Mouse (Mus musculus) left cerebral cortex, adult 8-10 months (tissue): ENCODE data around the gene Tmco3. TPM values are rescaled to one million over a fixed set of nuclear protein-coding genes. Genes with fewer than 3 reads are reported as not detected.
"Not testable (repeated sequence)": the region's sequence is repeated elsewhere in the genome, so short reads cannot be mapped to it uniquely, and the experiment has no call there.

Experiments used
- DNase-seq, 2 experiments: peaks; one replicate each; pipeline ENCODE4 v3.0.0; 2022; ENCODE audit warnings: low spot score in 2 of 2
- total RNA-seq, 4 experiments: library from RNA; stranded (reverse); gene quantifications; 2 replicates each; pipeline ENCODE4 v1.2.4; 2022

The Tmco3 gene
- total RNA-seq, 4 experiments from 2014 or later, result 39.5 to 52.8 (median 50.3) TPM

DNA sequence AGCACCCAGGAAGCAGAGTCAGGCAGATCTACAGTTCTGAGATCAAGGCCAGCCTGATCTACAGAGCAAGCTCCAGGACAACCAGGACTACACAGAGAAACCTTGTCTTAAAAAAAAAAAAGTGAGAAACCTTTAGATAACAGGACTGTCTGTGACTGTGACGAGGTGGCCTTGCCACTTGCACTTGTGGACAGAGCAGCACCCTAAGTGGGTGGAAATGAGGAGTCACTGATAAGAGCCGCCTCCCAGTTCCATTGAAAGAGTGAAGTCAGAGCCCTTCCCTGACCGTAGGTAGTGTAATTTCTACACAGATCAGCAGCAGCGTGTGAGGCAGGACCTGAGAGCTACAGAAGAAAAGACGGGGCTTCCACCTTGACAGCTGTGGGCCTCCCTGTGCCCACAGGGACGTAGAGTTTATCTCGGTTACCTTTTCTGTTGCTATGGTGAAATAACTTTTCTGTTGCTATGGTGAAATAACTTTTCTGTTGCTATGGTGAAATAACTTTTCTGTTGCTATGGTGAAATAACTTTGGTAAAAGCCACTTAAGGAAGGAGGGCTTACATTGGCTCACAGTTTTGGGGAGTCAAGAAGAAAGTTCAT lies 18.4 kb downstream of the Tmco3 start:
- no peak for DNase-seq

DNA sequence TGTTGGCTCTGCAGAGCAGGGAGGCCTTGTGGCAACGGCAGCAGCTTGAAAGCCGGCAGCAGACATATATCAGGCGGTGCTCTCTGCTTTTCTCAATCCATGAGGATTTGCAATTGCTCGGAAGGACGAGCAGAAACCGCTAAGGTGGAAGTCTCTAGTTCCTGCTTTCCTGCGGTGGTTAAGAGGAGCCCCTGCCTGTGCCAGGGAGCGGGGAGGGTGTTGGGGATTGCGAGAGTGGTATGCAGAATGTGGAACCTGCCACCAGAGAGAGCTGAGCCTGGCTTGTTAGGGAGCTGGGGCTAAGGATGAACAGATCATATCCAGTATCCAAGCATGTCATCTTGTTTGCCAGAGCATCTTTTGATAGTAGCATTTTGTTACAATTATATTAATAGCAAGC lies 18.9 kb downstream of the Tmco3 start:
- DNase-seq, result no peak

DNA sequence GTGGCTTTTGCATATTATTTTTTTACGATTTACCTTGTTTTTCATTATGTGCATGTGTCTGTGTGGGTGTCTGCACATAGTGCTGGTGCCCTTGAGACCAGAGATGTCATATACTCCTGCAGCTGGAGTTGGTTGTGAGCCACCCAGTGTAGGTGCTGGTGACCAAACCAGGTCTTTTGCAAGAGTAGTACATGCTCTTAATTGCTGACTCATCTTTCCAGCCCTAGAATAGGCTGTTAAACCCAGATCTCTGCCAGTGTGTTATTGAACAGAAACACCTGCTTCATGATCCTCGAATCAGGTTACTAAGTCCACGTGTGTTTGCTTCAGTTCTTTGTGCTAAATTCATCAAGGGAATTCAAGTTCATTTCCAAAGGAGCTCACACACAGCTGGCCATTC lies 26.9 kb downstream of the Tmco3 start:
- no peak for DNase-seq

DNA sequence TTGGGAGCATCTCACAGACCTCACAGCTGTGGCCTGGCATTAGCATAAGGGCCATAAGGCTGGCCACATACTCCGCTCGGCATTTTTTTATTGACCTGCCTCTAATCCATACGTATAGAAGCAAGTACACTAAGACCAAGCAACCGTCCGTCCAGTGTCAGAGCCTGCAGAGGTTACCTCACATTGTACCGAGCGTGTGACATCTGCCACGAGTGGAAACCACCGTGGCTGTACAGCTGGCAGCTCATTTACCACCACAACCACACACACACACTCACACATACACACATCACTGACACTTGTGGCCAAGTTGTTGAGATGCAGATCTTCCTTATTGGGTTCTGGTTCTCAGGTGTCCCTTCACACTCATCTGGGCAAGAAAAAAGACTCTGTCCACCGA lies 28.7 kb downstream of the Tmco3 start:
- DNase-seq, result no peak

DNA sequence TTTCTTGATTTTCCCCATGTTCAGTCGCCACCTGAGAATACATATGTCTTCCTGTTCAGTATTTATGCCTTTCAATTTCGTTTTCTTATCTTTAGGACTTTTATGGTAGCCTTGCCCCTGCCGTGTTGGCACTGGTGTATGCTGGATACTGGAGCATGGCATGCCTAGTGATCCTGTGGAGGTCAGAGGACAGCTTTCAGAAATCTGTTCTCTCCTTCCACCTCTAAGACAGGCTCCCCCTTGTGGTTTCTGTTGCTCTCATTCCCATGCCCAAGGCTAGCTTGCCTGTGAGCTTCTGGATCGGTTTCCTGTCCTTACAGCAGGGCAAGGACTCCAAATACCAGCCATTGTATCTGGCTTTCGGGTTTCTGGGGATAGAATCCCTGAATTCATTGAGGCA lies 38.6 kb downstream of the Tmco3 start:
- no peak for DNase-seq

DNA sequence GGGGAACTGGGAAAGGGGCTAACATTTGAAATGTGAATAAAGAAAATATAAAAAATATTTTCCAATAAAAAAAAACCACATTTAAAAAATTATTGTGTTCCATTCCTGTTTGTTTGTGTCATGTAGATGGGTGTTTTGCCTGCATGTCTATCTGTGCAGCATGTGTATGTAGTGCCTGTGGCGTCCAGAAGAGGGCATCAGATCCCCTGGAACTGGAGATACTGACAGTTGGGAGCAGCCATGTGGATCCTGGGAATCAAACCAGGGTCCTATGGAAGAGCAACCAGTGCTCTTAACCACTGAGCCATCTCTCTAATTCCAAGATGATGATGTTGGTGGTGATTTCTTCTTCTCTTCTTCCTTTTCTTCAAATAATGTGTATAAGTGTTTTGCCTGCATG lies 46.7 kb downstream of the Tmco3 start:
- no peak for DNase-seq

DNA sequence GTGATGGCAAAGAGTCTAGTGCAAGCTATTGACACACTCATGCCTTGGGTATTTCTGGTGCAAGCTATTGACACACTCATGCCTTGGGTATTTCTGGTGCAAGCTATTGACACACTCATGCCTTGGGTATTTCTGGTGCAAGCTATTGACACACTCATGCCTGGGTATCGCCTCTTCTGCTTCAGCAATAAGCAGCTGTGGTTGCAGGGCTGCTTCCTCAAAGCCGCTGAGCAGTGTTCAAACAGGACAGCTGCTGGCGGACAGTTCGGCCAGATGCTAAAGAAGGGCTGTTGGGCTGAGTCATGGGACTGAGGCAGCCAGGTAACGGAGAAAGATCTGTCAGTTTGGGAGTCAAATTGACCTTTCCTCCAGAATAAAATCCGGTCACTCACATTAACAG lies 49.3 kb downstream of the Tmco3 start:
- DNase-seq, result not testable (repeated sequence)

DNA sequence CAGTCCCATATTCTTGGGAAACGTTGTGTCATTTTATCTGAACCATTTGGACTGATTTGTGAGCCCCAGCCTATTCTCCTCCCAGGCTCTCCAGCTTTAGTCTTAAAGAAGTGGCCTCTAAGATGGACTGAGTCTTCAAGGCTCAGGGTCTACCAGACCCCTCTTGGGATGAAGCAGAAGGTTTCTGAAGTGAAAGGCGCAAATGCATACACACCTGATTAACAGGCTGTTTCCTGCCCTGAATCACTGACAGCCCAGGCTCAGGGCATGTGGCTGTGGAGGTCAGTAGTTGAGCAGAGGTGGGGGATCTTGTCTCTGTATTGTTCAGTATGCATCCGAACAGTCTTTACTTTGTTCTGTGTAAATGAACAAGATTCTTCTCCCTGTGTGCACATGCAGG lies 49.7 kb downstream of the Tmco3 start:
- DNase-seq, result no peak

DNA sequence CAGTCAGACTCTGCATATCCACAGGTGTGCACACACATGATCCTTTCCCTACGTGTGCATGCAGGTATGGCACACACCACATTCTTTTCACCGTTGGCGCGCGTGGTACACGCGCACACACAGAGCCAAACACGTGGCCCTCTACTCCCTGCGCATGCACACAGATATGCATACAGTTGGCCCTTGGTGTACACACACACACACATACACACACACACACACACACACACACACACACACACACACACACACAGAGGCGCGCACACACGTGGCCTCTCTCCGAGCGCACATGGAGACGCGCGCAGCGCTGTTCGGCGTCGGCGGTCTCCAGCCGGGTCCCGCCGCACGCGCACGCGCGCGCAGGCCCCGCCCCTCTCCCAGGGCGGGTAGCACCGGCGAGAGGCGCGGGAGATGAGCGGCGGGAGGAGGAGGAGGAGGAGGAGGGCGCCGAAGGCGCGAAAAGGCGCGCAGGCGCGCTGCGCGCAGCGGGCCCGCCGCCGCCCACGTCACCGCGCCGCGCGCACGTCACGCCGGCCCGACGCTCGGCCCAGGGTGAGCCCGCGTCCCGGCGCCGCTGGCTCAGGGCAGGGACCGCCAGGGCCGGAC lies 50.4 kb downstream of the Tmco3 start, which contains the start of gene Tfdp1:
TSS of gene Tfdp1 (plus strand) at position 497 of the 606 bp plus-strand sequence.
- peak; percentile 50 to 87 for DNase-seq

DNA sequence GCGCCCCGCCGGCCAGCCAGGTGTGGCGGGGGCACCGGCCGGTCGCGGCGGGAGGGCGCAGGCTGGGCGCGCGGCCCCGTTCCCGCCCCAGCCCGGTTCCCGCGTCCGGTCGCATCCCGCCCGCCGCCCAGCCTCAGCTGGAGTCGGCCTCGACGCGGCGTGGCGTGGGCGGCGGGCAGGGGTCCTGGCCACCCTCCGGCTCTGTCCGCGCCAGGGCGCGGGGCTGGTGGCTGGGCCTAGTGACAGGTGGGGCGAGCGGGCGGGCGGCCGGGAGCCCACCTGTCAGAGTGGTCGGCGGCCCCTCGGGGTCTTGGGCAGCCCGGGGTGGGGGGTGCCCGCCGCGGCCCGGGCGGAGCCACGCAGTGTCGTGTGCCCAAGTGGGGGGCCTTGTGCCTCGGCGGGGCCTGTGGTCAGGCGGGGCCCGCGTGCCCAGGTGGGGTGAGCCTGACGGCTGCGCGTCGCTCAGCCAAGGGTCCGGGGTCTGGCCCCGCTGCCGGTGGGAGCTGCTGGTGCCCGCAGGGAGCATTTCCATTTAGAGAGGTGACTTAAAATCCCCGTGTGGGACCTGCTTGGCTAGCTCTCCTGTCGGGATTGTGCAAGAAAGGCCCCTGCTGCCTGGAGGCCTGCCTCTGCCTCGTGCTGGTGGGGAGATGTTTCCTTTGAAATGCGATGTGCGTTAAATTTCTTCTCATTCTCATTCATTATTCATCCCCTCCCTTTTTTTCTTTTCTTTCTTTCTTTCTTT lies 51.1 kb downstream of the Tmco3 start:
- no peak for DNase-seq

DNA sequence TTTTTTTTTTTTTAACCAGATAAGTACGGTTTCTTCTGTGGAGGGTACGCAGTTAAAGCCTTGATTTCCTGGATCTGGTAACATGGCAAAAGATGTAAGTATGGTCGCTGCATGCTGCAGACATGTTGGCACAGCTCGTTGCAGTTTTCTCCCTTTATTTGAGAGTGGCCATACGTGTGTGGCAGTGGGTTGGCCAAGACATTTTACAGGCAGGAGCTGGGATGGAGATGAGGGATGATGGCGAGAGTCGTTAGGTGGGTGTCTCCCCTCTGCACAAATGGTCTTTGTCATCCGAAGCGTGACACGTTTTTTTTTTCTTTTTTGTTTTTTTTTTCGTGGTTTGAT lies 51.6 kb downstream of the Tmco3 start:
- DNase-seq, result no peak

DNA sequence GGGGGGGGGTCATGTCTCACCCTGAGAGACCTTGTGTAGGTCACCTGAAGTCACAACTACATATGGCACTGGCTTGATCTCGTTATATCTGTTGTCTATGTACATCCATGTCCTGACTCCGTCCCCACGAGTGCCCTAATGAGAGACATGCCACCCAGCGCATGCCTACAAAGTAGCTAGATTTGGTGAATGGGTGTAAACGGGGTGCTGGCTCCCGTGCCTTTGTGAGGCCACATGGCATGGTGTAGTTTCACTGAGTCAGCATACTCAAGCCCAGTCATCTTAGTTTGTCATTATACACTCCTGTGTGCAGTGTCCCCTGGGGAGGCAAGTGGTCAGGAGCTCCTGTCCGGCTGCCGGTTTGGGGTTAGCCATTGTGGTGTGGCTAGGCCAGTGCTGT lies 52.7 kb downstream of the Tmco3 start:
- DNase-seq, result no peak

DNA sequence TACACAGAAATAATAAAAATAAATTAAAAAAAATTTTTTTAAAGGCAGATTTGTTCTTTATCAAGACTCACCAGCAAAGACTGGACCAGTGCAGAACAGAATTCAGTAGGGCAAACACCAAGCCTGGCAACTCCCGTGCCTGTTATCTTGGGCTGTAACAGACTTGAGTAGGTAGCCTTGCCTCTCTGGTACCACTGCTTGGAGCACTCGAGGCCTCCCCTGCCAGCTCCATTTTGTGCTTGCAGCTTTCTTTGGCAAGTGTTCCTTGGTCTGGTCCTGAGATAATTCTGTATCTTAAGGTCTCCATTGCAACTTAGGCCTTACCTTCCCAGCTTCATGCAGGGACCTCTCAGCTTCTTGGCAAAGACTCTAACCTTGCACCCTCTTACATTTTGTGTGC lies 54.4 kb downstream of the Tmco3 start:
- DNase-seq, result no peak

DNA sequence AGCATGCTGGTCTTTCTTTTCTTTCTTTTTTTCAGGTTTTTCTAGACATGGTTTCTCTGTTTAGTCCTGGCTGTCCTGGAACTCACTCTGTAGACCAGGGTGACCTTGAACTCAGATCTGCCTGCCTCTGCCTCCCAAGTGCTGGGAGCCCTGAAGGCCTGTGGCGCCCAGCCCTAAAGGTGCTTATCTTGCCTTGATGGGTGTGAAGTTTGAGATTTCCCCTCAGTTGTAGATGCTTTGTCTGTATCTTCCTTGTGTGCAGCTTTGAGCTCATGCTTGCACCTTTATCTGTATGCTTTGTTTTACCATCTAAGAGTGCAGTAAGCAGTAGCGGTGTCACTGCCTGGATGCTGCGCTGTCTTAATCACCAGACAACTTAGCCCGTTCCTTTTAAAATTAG lies 55.1 kb downstream of the Tmco3 start:
- DNase-seq, result no peak

DNA sequence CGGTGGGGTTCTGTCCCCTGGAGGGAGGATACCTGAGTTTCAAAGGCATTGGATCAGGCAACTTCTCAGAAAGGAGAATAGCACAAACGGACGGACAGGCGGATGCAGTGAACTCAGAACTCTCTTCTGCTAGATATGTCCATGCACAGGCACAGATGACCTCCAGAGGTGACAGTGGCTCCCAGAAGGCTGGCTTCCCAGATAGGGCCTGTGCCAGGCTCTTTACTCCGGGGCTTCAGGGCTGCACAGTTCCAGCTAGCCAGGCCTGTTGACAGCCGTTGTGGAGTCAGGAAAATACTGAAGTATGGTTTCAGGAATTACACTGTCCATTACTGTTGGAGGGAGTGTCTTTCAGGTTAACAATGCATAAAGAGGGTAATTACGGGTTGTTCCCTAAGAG lies 62.1 kb downstream of the Tmco3 start:
- no peak for DNase-seq

DNA sequence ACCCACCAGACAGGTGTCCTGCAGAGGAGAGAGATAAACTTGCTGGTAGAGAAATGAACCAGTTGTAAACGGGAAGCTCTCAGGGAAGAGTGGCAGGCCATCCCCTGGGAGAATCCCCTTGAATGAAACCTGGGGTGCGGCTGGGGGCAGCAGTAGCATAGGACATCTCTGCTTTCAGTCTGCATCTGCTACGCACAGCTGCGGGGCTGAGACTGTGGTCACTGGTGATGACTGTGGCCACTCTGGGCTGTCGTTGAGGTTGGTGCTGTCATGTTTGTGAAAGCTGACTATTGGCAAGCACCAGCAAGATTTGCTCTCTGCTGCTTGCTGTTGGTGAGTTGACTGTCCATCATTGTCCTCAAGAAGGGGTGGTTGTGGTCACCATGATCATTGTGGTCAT lies 63.6 kb downstream of the Tmco3 start:
- DNase-seq, result no peak

DNA sequence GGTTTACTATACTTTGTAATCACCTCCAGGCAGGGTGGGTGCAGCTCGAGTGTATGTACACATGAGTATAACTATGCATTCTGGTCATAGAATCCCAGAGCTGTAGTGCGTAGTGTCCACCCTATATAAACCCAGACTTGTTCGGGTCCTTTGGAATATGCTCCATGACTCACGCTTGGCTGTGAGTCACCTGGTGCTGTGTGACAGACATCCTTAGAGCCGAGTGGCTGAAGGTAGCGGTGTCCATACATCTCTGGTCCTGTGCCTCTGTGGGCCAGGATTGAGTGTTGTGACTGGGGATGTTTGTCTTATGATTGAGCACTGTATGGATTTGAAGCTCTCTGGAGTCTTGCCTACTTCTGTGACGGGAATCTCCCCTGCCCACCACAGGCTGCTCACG lies 64.6 kb downstream of the Tmco3 start:
- DNase-seq, result no peak

DNA sequence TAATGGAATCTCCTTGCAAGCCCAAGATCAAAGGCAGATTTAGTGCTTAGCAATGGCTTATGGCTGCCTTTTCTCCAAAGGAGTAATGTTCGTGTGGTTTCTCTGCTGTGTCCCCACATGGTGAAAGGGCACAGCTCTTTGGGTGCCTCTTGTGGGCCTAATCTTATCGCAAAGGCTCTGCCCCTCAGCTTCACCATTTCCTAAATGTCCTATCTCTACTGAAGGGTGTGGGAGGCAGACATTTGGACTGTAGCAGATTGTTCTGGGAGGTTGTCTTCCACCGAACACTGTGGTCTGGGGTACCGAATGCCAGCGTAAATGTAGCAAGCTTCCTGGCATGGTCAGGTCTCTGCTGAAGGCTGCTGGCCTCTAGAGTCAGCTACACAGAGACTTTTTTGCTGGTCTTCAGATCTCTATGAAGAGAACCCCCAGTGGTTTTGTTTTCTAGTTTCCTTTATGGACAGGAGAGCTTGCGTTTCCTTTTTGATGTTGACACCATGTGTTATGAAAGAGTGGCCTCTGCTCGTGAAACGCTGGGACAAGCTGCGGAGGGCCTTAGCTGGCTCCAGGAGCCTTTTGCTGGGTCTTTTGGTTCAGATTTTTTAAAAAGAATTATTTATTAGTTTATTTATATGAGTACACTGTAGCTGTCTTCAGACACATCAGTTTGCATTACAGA lies 65.3 kb downstream of the Tmco3 start:
- DNase-seq, result no peak

DNA sequence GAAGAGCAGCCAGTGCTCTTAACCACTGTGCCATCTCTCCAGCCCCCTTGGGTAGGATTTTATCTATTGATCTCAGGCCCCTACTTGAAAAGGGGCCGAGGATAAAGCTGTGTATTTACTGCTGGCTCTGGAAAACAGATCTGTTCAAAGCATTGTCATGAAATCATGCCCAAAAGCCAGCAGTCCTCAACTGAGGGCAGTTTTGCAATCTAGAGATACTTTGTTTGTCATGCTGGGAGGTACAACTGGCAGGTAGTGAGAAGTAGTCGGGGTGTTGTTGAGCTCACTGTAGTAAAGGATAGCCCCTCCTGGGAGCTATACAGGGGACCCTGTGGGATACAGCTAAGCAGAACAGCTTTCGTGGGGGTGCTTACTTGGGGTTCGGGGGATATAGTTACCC lies 65.9 kb downstream of the Tmco3 start:
- DNase-seq, result no peak

DNA sequence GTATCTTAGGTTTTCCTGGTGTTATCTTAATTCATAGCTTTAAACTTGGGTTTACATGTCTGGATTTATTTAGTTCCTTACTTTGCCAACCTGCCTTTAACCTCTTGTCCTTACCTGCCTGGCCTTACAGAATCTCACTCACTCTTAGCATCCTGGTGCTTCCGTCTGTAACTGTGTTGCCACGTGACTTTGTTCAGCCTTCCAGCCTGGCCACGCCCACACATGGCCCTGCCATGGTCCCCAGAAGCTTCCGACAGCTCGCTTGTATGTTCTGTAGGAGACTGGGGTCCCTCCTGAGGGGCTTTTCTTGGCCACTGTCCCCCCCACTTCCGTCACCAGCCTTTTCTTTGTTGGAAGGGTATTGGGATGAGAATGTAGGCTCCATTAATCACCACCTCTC lies 68.2 kb downstream of the Tmco3 start:
- DNase-seq, result no peak

DNA sequence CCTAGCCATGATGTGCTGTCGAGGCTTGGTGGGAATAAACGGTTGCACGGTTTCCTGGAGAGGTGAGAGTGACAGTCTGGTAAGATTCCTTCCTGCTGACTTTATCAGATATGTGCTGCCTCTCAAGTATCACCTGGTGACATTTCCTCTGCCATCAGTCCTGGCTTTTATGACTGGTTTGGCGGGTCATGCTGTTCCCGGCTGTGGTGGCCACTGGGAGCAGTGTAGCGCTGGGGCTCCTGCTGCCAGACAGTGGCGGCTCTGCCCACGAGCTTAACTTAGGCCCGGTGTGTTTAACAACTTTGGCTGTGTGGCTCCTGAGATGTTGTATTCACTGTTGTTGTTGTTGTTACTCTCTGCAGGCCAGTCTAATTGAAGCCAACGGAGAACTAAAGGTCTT lies 68.7 kb downstream of the Tmco3 start:
- DNase-seq, result no peak

DNA sequence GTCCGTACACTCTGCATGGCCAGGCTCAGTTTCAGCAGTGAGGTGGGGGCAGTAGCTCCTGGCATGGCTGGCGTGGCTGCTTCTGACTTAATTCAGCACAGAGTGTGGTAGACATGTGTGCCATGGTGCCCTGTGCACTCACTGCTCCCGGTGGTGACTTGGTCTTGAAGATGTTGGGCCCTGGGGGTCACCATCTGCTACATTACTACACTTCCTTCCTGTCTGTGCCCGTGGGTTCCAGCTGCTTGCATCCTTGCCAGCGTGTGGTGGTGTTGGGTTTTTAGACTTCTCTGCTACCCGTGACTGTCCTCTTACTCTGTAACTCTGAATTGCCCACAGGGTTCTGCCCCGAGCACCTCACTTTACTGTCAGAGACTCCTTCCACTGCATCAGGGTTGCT lies 72.2 kb downstream of the Tmco3 start:
- DNase-seq, result no peak

DNA sequence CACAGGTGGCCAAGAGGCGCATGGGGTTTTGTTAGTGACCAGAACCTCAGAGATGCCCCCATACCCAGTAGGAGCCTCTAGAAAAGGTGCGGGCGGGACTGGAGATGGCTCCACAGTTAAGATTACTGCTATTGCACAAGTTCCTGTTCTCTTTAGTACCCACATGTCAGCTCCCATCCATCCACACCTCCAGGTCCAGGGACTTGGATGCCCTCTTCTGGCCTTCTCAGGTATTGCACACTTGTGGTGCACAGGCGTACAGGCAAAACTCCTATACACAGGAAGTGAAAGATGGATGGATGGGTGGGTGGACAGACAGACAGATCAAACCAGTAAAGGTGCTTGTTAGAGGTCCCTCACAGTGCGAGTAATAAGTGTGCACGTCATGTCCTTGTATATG lies 73.9 kb downstream of the Tmco3 start:
- no peak for DNase-seq
